Mouse (Mus musculus) T-helper 17 cell (primary cell): ENCODE data around the gene Ttc28.
"Not testable (repeated sequence)": the region's sequence is repeated elsewhere in the genome, so short reads cannot be mapped to it uniquely, and the experiment has no call there.

Experiments
- in situ Hi-C, 2 experiments: fragments of 300-600 bp; cut with MboI, MseI; formaldehyde crosslinking; loops; 1 replicate in 1 of 2; 2 replicates in 1 of 2; pipeline ENCODE4 v1.15.1; 2025; ENCODE audit warnings: high pct_unique_total_duplicates in 2 of 2

The Ttc28 gene

GRCm38 (mm10) chr5:110879584-110880374 is at the start of gene Ttc28:
Gene Ttc28, plus strand, starts transcription at chr5:110879803.
- in situ Hi-C loops: no loop called here

- in situ Hi-C loops: no loop called here
Measured at GRCm38 (mm10) chr5:110831036-110831720, 48.4 kb upstream of the Ttc28 start.

GRCm38 (mm10) chr5:110835959-110836358 is 43.6 kb upstream of the Ttc28 start:
- in situ Hi-C loops: loop anchor here in 1 of 2 experiments (5.0 kb wide), 1 partner anchor 54 kb away; the partner anchor contains the start of gene Pus1

DNA sequence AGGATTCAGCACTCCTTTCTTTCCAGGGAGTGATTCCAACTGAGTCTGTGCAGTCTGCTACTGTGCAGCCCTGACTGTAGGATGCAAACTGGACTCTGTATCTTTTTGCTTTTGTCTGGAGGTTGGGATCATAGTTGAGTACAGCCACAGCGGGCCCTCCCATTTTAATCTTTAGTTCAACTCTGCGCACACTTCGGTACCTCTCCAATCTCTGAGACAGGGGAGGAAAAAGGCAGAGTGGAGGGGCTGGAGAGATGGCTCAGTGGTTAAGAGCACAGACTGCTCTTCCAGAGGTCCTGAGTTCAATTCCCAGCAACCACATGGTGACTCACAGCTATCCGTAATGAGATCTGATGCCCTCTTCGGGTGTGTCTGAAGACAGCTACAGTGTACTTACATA is 41.6 kb upstream of the Ttc28 start:
- in situ Hi-C loops: loop anchor here in 1 of 2 experiments (5.0 kb wide), 1 partner anchor 56 kb away; the partner anchor contains the start of gene Pus1

GRCm38 (mm10) chr5:110839038-110839677 is 40.4 kb upstream of the Ttc28 start:
- in situ Hi-C loops: loop anchor here in 1 of 2 experiments (5.0 kb wide), 1 partner anchor 57 kb away; the partner anchor contains the start of gene Pus1

- in situ Hi-C loops: loop anchor here (5.0 kb wide), 2 partner anchors 58 to 63 kb away; partner anchors contain the start of gene Pus1 (in 1 of the 2)
Measured at GRCm38 (mm10) chr5:110839678-110840365, 39.8 kb upstream of the Ttc28 start, which contains the start of the genes Hscb and Chek2. Gene Hscb, minus strand, starts transcription at chr5:110839777. Gene Chek2, plus strand, starts transcription at chr5:110839979.

DNA sequence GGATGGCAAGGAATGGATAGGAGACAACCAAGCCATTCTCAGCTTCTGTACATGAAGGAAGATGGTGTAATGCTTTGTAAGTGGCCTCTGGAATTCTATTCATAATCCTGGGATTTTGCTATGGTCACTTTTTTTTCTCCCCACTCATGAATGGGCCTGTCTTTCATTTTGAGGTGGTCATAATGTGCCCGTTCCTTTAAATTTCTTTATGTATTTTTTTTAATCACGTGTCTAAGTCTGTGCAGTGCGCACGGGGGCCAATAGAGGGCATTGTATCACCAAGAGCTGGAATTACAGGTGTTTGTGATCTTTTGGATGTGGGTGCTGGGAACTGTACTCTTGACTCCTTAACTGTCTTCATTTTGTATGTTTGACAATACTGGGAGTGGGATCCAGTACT is 39.1 kb upstream of the Ttc28 start:
- in situ Hi-C loops: loop anchor here in 1 of 2 experiments (5.0 kb wide), 1 partner anchor 63 kb away; no protein-coding TSS in a partner anchor

GRCm38 (mm10) chr5:110841046-110841862 is 38.3 kb upstream of the Ttc28 start:
- in situ Hi-C loops: loop anchor here in 1 of 2 experiments (5.0 kb wide), 1 partner anchor 64 kb away; no protein-coding TSS in a partner anchor

- in situ Hi-C loops: no loop called here
Measured at GRCm38 (mm10) chr5:110852990-110853389, 26.6 kb upstream of the Ttc28 start.

DNA sequence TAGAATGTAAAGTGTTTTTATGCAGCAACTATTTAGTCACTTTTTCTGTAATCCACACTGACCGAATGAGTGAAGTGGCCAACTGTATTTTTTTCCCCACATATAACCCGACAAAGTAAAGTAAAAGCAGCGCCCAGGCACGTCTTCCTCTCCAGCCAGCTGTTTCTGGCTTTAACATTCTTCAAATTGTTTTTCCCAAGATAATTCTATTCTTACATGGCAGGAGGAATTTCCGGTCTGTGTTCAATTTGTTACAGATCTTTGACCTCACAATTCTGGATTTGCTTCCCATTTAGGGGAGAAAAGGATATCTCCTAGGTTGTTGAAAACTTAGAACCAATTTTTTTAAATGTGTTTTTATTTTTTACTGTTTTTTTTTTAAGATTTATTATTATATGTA is 22.5 kb upstream of the Ttc28 start:
- in situ Hi-C loops: no loop called here

GRCm38 (mm10) chr5:110859013-110859650 is 20.5 kb upstream of the Ttc28 start:
- in situ Hi-C loops: no loop called here

DNA sequence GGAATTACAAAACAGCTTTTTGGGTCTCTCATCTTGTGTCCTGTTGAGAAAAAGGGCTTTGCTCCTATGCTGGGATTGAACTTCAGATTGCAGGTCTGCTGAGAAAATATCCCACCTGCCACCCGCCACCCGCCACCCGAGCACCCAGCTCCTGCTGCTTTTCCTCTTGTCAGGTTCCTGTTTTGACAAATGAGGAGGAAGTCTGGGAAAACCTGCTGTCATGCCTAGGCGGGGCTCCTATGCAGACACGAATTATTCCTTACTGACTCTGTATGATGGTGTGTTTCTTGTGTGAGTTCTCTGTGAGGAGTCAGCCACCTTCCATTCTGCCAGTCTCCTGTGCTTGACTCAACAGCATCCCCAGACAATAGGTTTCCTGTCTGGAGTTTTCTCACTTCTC is 19.2 kb upstream of the Ttc28 start:
- in situ Hi-C loops: no loop called here

- in situ Hi-C loops: no loop called here
Measured at GRCm38 (mm10) chr5:110868460-110868859, 11.1 kb upstream of the Ttc28 start.

GRCm38 (mm10) chr5:110869242-110869669 is 10.3 kb upstream of the Ttc28 start:
- in situ Hi-C loops: no loop called here

GRCm38 (mm10) chr5:110873160-110873559 is 6.4 kb upstream of the Ttc28 start:
- in situ Hi-C loops: no loop called here

DNA sequence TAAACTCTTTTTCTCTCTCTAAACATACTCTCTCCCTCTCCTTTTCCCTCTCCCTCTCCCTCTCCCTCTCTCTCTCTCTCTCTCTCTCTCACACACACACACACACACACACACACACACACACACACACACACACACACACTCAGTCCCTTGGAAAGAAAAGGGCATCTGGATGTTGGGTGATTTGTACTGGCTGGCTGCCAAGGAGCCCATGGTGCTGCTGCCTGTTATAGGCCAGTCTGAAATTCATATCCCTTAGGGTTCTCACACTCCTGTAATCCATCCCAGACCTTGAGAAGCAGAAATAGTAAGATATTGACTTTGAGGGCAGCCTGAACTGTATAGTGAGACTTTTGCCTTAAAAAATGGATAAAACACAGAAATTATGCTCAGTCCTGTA is 4.9 kb upstream of the Ttc28 start:
- in situ Hi-C loops: no loop called here

GRCm38 (mm10) chr5:110875286-110875685 is 4.3 kb upstream of the Ttc28 start:
- in situ Hi-C loops: no loop called here

- in situ Hi-C loops: no loop called here
Measured at GRCm38 (mm10) chr5:110877666-110878505, 1.7 kb upstream of the Ttc28 start.

DNA sequence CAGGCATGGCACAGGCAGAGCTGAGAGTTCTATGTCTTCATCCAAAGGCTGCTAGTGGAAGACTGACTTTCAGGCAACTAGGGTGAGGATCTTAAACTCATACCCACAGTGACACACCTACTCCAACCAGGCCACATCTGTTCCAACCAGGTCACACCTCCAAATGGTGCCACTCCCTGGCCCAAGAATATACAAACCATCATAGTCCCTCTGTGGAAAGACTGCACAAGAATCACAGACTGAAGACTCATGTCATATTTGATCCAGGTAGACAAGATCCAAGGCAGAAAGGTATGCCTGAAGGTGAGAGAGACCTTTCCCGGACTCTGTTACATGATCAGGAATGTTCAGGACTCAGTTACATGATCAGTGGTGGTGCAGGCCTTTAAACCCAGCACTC is 1.1 kb upstream of the Ttc28 start:
- in situ Hi-C loops: not testable (repeated sequence)
